Mouse (Mus musculus) gastrocnemius, adult 2 months (tissue): ENCODE results near the gene Uba1. TPM values are rescaled to one million over a fixed set of nuclear protein-coding genes. Genes with fewer than 3 reads are reported as not detected.
"Not testable (repeated sequence)": the region's sequence is repeated elsewhere in the genome, so short reads cannot be mapped to it uniquely, and the experiment has no call there.

Experiments used
- DNase-seq: peaks from one replicate; pipeline ENCODE4 v3.0.0; 2022
- H3K27ac ChIP-seq: fragments of 200-600 bp; 2 replicates; pipeline ENCODE4 v1.8.1; 2022; ENCODE audit warnings: mild to moderate bottlenecking
- H3K4me3 ChIP-seq: fragments of 200-600 bp; 2 replicates; pipeline ENCODE4 v1.8.1; 2022; ENCODE audit warnings: mild to moderate bottlenecking, moderate library complexity
- CTCF ChIP-seq: fragments of 200-600 bp; IDR thresholded peaks from 2 replicates; pipeline ENCODE4 v1.8.1; 2022; ENCODE audit warnings: antibody characterized with exemption, mild to moderate bottlenecking, moderate library complexity
- intact Hi-C: fragments of 180-260 bp; cut with DNase I; formaldehyde crosslinking; loops from one replicate; pipeline ENCODE4 v1.15.1; 2025
- total RNA-seq, 2 experiments: library from RNA; stranded (reverse); gene quantifications; 2 replicates each; pipeline ENCODE4 v1.2.3; 2021

Uba1 gene
- total RNA-seq, 2 experiments from 2014 or later, result 135 to 149 TPM

DNA sequence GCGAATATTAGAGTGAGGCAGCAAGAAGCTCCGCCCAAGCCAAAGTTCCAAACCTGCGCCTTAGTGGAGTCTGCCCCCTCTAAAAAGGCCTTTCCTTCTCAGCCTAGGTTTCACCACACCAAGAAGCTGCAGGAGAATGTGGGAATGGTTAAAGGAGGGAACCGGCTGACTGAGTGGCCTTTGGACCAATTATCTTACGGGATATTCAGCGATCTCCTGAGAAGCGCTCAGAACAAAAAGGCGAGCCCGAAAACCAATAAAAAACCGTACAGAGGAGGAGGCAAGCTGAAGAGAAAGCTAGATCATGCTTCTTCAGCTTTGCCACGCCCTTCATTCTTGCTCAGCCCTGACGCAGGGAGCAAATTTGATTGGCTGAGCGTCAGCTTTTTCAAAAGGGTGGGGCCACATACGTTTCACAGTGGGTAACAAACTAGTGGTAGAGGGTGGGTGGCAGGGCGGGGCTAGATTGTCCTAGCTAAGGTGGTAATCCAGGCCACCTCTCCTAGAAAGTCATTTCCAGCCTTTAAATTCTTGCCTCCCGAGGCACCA lies 29.5 kb downstream of the Uba1 start, which contains the start of gene Cdk16:
Cdk16 (plus strand) TSS at position 436 of the 549 bp plus-strand sequence.
- intact Hi-C loops, result loop anchor here (2.0 kb wide), 1 partner anchor 23 kb away; no protein-coding TSS in a partner anchor
- peak; percentile 88 for DNase-seq
- Histone ChIP-seq H3K4me3 (peak within 1 kb of the TSS; percentile 89), H3K27ac (peak within 1 kb of the TSS; percentile 96)
- TF ChIP-seq CTCF, result no peak

DNA sequence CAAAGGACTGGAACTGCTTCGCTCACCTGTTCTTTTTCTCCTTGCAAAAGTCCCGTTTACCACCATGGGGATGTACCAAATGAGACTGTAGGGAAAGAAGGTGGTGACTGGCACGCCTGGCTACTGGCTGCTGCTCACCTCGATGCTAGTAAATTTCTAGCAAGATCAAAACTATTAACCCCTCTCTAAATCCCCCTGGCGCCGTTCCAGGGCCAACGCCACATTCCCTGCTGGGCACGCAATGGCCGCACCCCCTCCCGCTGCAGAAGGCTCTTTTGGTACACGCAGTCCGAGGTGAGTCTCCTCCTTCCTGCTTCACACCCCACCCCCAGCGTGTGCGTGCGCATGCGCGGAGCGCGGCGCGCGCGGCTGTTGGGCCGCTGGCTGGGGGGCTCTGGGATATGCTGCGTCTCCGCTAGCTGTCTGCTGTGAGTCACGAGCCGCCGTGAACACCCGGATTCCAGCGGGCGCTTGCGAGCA lies 30.0 kb downstream of the Uba1 start:
- peak overlapping the region; percentile 89 for H3K4me3 ChIP-seq
- intact Hi-C loops, result no loop called here
- no peak for TF ChIP-seq CTCF
- peak; percentile 88 for DNase-seq
- peak overlapping the region; percentile 96 for H3K27ac ChIP-seq

DNA sequence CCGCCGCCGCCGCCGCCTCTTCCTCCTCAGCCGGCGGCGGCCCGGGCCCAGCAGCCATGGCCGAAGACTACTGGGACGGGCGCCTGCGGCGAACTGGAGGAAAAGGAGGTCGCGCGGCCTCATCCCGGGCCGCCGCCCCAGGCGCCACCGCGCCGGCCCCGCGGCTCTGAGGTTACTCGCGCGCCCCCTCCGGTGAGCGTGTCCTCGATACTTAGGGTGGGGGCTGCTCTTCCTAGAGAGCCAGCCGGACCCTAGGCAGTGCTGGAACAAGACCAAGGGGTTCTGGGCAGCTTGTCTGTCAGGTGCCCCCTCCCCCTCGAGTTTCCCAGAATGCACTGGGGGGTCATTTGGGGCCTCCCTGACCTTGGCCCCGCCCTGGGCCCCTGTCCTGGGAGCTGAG lies 30.5 kb downstream of the Uba1 start:
- peak overlapping the region; percentile 89 for H3K4me3 ChIP-seq
- H3K27ac ChIP-seq, result peak overlapping the region; percentile 96
- intact Hi-C loops, result no loop called here
- peak; percentile 79 for DNase-seq
- peak; percentile 40 for TF ChIP-seq CTCF

DNA sequence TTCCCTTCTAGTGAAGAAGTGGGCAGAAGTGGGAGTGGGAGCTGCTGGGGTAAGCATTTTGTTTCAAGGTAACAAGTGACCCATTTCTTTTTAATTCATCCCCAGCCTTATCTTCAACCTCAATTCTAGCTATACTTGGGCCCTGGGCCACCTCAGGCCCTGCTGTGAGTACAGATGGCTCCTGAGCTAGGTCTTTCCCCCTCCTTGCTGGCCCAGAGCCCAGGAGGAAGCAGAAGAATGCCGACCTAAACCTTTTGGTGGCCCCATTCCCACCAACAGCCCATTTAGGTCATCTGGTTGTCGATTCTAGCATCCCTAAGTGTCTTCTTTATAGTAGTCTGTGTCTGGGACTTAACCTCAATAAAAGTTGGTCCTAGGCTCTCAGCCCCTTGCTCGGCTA lies 33.4 kb downstream of the Uba1 start:
- H3K4me3 ChIP-seq, result no peak overlapping the region
- no peak for DNase-seq
- H3K27ac ChIP-seq, result no peak overlapping the region
- intact Hi-C loops, result no loop called here
- no peak for TF ChIP-seq CTCF

DNA sequence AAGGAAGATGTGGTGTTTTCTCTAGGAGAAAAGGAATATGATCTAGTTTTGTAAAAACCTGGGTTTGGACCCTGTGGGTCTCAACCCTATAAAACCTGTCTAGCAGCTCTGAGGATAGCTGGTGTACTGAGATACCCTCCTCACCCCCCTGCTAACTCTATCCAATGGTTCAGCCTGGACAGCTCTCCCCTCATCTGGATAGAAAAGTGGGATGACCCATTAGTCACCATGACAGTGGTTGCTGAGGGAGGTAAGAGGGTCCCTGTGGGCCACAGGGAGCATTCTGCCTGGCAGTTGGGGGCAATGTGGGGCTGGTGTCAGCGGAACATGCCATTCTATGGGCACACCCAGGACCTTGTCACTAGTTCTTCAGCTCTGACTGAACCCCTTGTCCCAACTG lies 34.5 kb downstream of the Uba1 start:
- TF ChIP-seq CTCF, result no peak
- Histone ChIP-seq H3K4me3 (no peak overlapping the region), H3K27ac (no peak overlapping the region)
- DNase-seq, result no peak
- intact Hi-C loops, result no loop called here

DNA sequence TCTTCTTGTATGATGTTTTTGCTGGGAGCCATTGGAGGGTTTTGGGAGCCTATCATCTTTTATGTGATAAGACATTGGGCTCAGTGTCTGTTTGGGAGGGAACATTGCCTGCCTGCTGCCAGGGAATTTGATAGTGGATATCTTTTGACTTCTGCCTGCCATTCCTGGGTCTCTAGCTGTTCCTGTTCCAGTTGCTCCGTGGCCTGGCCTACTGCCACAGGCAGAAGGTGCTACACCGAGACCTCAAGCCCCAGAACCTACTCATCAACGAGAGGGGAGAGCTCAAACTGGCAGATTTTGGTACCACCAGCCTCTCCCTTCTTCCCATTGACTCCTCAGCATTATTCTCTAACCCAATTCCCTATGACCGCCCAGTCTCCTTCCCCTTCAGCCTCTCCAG lies 37.7 kb downstream of the Uba1 start:
- Histone ChIP-seq H3K27ac (no peak overlapping the region), H3K4me3 (no peak overlapping the region)
- intact Hi-C loops, result no loop called here
- DNase-seq, result no peak
- no peak for TF ChIP-seq CTCF

DNA sequence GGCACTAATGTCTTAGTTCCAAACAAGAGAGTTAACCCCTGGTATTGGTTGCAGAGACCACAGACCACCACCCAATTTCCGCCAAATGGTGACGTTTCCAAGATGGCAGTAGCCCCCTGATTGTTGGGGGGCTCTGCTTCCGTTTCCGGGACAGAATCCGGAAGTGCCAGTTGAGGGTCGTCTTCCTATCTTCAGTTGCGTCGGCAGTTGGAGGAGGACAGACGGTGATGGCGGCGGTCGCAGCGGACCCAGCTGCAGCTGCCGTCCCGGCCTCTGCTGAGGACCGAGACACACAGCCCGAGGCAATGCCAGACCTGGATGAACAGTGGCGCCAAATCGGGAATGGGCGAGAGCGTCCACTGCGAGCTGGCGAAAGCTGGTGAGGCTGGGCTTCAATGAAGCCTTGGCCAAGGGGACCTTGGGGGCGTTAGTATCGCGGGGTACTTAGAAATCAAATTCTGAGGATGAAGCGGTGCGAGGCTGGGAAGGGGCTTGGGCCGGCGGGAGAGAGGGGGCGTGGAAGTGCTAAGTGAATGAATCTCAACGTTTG lies 45.7 kb downstream of the Uba1 start, which contains the start of gene Usp11:
Usp11 (plus strand) TSS at position 166 of the 550 bp plus-strand sequence.
- intact Hi-C loops, result no loop called here
- peak; percentile 41 for DNase-seq
- TF ChIP-seq CTCF, result no peak
- Histone ChIP-seq H3K27ac (peak within 1 kb of the TSS; percentile 89), H3K4me3 (peak within 1 kb of the TSS; percentile 76)

DNA sequence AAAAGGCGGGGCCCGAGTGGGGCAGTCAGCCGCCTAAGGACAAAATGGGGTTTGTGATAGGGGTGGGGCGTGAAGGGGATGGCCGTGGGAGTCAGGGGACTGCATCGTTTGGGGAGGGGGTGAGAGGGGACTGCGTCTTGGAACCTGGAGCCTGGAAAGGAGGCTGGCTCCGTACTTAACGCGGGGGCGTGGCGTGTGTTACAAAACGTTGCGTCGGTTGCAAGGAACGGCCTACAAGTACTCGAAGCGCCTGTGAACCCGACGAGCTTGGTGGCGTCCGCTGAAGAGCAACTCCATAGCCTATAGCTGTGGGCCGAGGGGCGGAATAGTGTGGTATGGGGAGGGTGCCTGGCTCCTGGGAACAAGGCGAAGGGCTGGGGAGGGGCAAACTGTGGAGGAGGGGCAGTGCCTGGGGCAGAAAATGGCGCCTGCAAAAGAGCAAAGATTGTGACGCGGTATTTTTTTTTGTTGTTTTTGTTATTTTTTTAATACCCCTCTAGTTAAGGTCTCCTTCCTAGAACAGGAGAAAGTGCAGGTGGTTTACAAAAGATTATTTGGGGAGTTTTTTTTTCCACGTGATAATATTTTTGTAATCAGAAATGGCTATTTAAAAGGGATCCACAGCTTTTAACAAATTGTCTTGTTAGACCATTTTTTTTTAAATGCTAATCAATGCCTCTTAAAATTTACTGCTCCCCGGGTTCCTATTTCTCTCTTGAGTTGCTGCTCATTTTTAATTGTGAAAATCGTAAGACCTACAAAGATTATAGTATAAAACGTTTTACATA lies 46.4 kb downstream of the Uba1 start:
- TF ChIP-seq CTCF, result no peak
- intact Hi-C loops, result no loop called here
- H3K4me3 ChIP-seq, result peak overlapping the region; percentile 76
- DNase-seq, result peak; percentile 79
- H3K27ac ChIP-seq, result peak overlapping the region; percentile 89

DNA sequence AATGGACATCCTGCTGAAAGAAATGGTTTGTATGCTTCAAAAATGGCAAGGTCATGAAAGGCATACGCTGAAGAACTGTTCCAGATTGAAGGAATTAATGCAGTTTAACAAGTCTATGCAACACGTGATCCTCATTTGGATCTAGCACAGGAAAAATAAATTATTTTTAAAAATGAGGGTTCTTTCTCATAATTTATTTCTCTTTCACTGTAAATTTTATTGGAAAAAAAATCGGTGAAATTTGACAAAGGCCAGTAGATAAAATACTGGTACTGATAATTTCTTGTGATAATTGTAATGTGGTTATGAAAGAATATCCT lies 46.9 kb downstream of the Uba1 start:
- Histone ChIP-seq H3K27ac (peak overlapping the region; percentile 89), H3K4me3 (peak overlapping the region; percentile 76)
- DNase-seq, result no peak
- no peak for TF ChIP-seq CTCF
- intact Hi-C loops, result no loop called here

DNA sequence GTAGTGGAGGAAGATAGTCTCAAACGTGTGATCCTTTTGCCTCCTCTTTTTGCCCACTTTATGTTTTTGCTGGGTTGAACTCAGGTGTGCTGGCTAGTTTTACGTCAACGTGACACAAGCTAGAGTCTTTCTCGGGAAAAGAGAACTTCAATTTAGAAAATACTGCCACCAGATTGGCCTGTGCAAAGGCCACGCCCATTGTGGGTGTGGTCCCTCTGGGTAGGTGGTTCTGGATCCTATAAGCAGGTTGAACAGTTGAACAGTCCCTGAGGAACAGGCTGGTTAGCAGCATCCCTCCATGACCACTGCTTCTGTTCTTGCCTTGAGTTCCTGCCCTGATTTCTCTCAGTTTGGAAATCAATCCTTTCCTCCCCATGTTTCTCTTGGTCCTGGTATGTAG lies 70.6 kb downstream of the Uba1 start:
- TF ChIP-seq CTCF, result no peak
- no peak for DNase-seq
- no peak overlapping the region for H3K4me3 ChIP-seq

DNA sequence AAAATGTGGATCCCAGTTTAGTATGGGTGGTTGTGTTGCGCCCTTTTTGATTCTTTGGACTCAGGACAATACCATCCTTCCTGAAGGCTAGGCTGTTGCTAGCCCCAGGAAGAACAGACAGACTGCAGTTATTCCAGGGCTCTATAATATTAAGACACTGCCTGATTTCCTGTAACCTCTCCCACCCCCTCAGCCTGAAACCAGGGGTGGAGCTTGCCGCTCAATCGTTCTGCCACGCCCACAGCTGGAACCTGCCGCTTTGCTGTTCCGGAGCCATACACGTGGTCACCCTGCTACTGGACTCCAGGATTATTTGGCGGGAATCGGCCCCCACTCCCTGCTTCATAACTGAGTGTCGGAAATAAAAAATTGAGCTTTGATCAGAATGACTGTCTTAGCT lies 71.9 kb downstream of the Uba1 start:
- H3K27ac ChIP-seq, H3K4me3 ChIP-seq, intact Hi-C loops: not testable (repeated sequence)
- peak; percentile 17 for DNase-seq

More for the DNA sequence above, 70.6 kb downstream of the Uba1 start:
- intact Hi-C loops, result no loop called here
- H3K27ac ChIP-seq, result no peak overlapping the region

Other genes starting within 250 kb of the Uba1 start
- under 1 TPM; 0.36 to 0.41 TPM for gene Jade3, start 232.6 kb upstream of the Uba1 start, total RNA-seq
- gene Rgn, start 108.5 kb upstream of the Uba1 start, total RNA-seq, result not detected
- gene Rbm10, start 40.8 kb upstream of the Uba1 start, total RNA-seq, result 10 to 100 TPM in 1 of 2 experiments, 1 to 10 TPM in 1; 9.8 to 11.1 TPM
- gene Ndufb11, start 40.7 kb upstream of the Uba1 start, total RNA-seq, result 100 to 1,000 TPM; 399 to 541 TPM
- 100 to 1,000 TPM; 119 to 130 TPM for gene Cdk16, start 29.6 kb downstream of the Uba1 start, total RNA-seq
- gene Usp11, start 45.6 kb downstream of the Uba1 start, total RNA-seq, result 1 to 10 TPM; 1.2 to 2.8 TPM
- 10 to 100 TPM; 87.8 to 98.0 TPM for gene Araf, start 139.5 kb downstream of the Uba1 start, total RNA-seq
- gene Timp1, start 211.8 kb downstream of the Uba1 start, total RNA-seq, result 1 to 10 TPM in 1 of 2 experiments, under 1 TPM in 1; 0.48 to 3.0 TPM